ENCODE assay signal across 17 mouse cellular contexts in genomic region chr4:51519281-51519680, GRCm38 (mm10).
DNase-seq lines count a peak whose midpoint lies in the region; ATAC-seq lines count a peak whose summit lies in the region.
"Had no signal": no experiment of that assay in that cellular context is flagged by ENCODE, and none has a peak within 500 bp of the region (broad histone marks: within the 10 kb centered on the region; RNA-seq: fewer than 3 reads in every experiment).

No protein-coding gene starts in this region.

- H3K9ac ChIP-seq in limb, embryonic 12.5 days (replicated peaks): no peak overlapping the region
- no peak overlapping the region for H3K9ac ChIP-seq in forebrain, embryonic 13.5 days
- H3K9ac ChIP-seq in forebrain, embryonic 16.5 days (replicated peaks; ENCODE audit: low read depth, low read length): no peak overlapping the region
- H3K9ac ChIP-seq: embryonic facial prominence, embryonic 13.5 days; heart, embryonic 13.5 days; hindbrain, embryonic 15.5 days had no signal

- no peak overlapping the region for H3K4me3 ChIP-seq in limb, embryonic 12.5 days (replicated peaks)
- H3K4me3 ChIP-seq in limb, embryonic 10.5 days: no peak overlapping the region
- no peak overlapping the region for H3K4me3 ChIP-seq in forebrain, embryonic 13.5 days
- no peak overlapping the region for H3K4me3 ChIP-seq in forebrain, embryonic 16.5 days (replicated peaks; ENCODE audit: low read length)
- H3K4me3 ChIP-seq: embryonic facial prominence, embryonic 13.5 days; heart, embryonic 13.5 days; hindbrain, embryonic 15.5 days had no signal

- intact Hi-C loops in left cerebral cortex, postnatal 10 days (cut with DNase I): no loop called here

- ATAC-seq in limb, embryonic 12.5 days (ENCODE audit: insufficient number of reproducible peaks, insufficient read depth, low FRiP score, low TSS enrichment, low read depth): 0 out of 2 replicates have a peak, but pooled peaks have one; percentile 76
- ATAC-seq in forebrain, embryonic 13.5 days: peak; percentile 77
- peak; percentile 77 for ATAC-seq in forebrain, embryonic 16.5 days
- ATAC-seq: intestine, embryonic 16.5 days had no signal

- WGBS in limb, embryonic 12.5 days: 41% methylated on average over 2 of the region's 2 CpGs
- WGBS in limb, embryonic 10.5 days: 87% methylated on average over 2 of the region's 2 CpGs
- 42% methylated on average over 2 of the region's 2 CpGs for WGBS in forebrain, embryonic 13.5 days
- WGBS in forebrain, embryonic 16.5 days: 35% methylated on average over 2 of the region's 2 CpGs

- H3K9me3 ChIP-seq in limb, embryonic 12.5 days: no peaks in the 10 kb centered on the region
- no peaks in the 10 kb centered on the region for H3K9me3 ChIP-seq in limb, embryonic 10.5 days (replicated peaks)
- H3K9me3 ChIP-seq in forebrain, embryonic 13.5 days (replicated peaks): no peaks in the 10 kb centered on the region
- no peaks in the 10 kb centered on the region for H3K9me3 ChIP-seq in forebrain, embryonic 16.5 days (ENCODE audit: control insufficient read depth, low read length)
- H3K9me3 ChIP-seq: embryonic facial prominence, embryonic 13.5 days; heart, embryonic 13.5 days; hindbrain, embryonic 15.5 days had no signal

- H3K27me3 ChIP-seq in limb, embryonic 12.5 days: no peaks in the 10 kb centered on the region
- H3K27me3 ChIP-seq in limb, embryonic 10.5 days (ENCODE audit: low read depth, poor library complexity, severe bottlenecking): no peaks in the 10 kb centered on the region
- H3K27me3 ChIP-seq in forebrain, embryonic 13.5 days: no peaks in the 10 kb centered on the region
- H3K27me3 ChIP-seq in forebrain, embryonic 16.5 days (replicated peaks; ENCODE audit: control insufficient read depth, insufficient read depth, low read length): no peaks in the 10 kb centered on the region
- H3K27me3 ChIP-seq: embryonic facial prominence, embryonic 13.5 days; heart, embryonic 13.5 days; hindbrain, embryonic 15.5 days had no signal

- H3K4me2 ChIP-seq in limb, embryonic 12.5 days: no peak overlapping the region
- no peak overlapping the region for H3K4me2 ChIP-seq in forebrain, embryonic 13.5 days
- no peak overlapping the region for H3K4me2 ChIP-seq in forebrain, embryonic 16.5 days (ENCODE audit: low read length)
- H3K4me2 ChIP-seq: embryonic facial prominence, embryonic 13.5 days; heart, embryonic 13.5 days; hindbrain, embryonic 15.5 days had no signal

- H3K27ac ChIP-seq in limb, embryonic 12.5 days: no peak overlapping the region
- no peak overlapping the region for H3K27ac ChIP-seq in limb, embryonic 10.5 days
- no peak overlapping the region; the same call in 1 of the 2 replicates for H3K27ac ChIP-seq in forebrain, embryonic 13.5 days
- no peak overlapping the region; the same call in 1 of the 2 replicates for H3K27ac ChIP-seq in forebrain, embryonic 16.5 days (ENCODE audit: low read length)
- H3K27ac ChIP-seq: embryonic facial prominence, embryonic 13.5 days; heart, embryonic 13.5 days; hindbrain, embryonic 15.5 days had no signal

- no peaks in the 10 kb centered on the region for H3K36me3 ChIP-seq in limb, embryonic 12.5 days
- H3K36me3 ChIP-seq in limb, embryonic 10.5 days: no peaks in the 10 kb centered on the region
- no peaks in the 10 kb centered on the region for H3K36me3 ChIP-seq in forebrain, embryonic 13.5 days (ENCODE audit: poor library complexity, severe bottlenecking)
- no peaks in the 10 kb centered on the region for H3K36me3 ChIP-seq in forebrain, embryonic 16.5 days (ENCODE audit: control insufficient read depth, insufficient read depth)
- H3K36me3 ChIP-seq: embryonic facial prominence, embryonic 13.5 days; heart, embryonic 13.5 days; hindbrain, embryonic 15.5 days had no signal

- DNase-seq in limb, embryonic 10.5 days (ENCODE audit: low spot score): no peak
- DNase-seq in left cerebral cortex, postnatal 10 days (ENCODE audit: extremely low spot score in 1 of 2, low spot score in 2 of 2): no peak
- no peak for DNase-seq in layer of hippocampus, adult 8-10 months (ENCODE audit: low spot score in 2 of 2)
- DNase-seq in right cerebral cortex, postnatal 14 days: no peak
- DNase-seq: adrenal gland, adult 2 months; adrenal gland, postnatal 25 days; cerebellum, adult 11-12 months; gastrocnemius, postnatal 25 days; heart, adult 11 months; heart, postnatal 36 days had no signal

- H3K4me1 ChIP-seq in limb, embryonic 12.5 days (replicated peaks): no peaks in the 10 kb centered on the region
- no peaks in the 10 kb centered on the region for H3K4me1 ChIP-seq in limb, embryonic 10.5 days
- H3K4me1 ChIP-seq in forebrain, embryonic 13.5 days: no peaks in the 10 kb centered on the region
- H3K4me1 ChIP-seq in forebrain, embryonic 16.5 days (replicated peaks; ENCODE audit: control insufficient read depth, insufficient read depth, low read length): no peaks in the 10 kb centered on the region
- H3K4me1 ChIP-seq: embryonic facial prominence, embryonic 13.5 days; heart, embryonic 13.5 days; hindbrain, embryonic 15.5 days had no signal
